Mouse (Mus musculus) E14TG2a.4 (cell line): ENCODE data around the gene Gm20909.
"Not testable (repeated sequence)": the region's sequence is repeated elsewhere in the genome, so short reads cannot be mapped to it uniquely, and the experiment has no call there.

Experiments used
- CTCF ChIP-seq: conservative IDR thresholded peaks from 2 replicates; pipeline ENCODE4 v1.5.1; 2014; ENCODE audit warnings: low read length
- NANOG ChIP-seq: IDR thresholded peaks from 2 replicates; pipeline ENCODE4 v1.6.1; 2014; ENCODE audit warnings: borderline replicate concordance, low read length, mixed read lengths
- POU5F1 ChIP-seq: IDR thresholded peaks from 2 replicates; pipeline ENCODE4 v1.6.1; 2014; ENCODE audit warnings: low read length, borderline replicate concordance

DNA sequence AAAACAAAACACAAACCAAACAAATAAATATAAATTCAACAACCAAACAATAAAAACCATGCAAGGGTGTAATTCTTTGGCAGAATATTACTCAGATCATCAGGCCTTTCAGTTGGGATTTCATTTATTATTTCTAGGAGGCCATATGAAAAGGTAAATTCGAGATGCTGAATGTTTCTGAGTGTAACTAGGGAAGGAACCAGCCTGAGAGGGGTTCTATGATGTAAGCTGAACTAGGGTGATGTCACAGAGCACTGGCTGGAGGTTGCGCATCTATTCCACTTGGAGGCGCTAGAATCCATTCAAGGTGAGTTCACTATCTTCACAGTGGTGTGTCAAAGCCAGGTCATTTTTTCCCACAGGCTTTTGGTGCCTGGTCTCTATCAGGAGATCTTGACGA, at the start of gene Gm20909:
- TF ChIP-seq CTCF, POU5F1, NANOG: not testable (repeated sequence)
